Mouse (Mus musculus): ENCODE data around the gene Mrc2. TPM values are rescaled to one million over a fixed set of nuclear protein-coding genes. Genes with fewer than 3 reads are reported as not detected.

Gene Mrc2
- total and polyA plus RNA-seq, 3 experiments = under 0.01 to 0.10 (median 0.09) TPM

DNA sequence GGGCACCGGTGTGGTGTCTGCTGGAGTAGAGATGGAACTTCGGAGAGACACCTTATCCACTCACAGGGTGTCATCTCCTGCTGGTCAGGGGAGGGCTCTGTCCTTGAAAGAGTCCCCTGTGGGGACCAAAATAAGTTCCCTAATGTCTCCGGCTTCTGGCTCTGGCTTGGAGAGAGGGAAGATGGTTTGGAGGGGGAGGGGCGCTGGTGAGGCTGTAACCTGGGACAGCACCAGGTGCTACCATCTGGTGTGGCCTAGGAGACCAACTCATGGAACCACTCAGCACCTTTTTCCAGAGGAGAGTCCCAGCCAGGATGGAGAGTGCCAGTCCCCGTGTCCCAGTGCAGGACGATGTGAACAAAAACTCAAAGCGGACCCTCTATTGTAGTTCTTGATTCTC is 58.2 kb downstream of the Mrc2 start:
- no peak for DNase-seq (ENCODE audit: extremely low read depth)
- H3K4me2 ChIP-seq (ENCODE audit: insufficient read depth, low read depth, poor library complexity, severe bottlenecking) = no peak overlapping the region
- H3K9me3 ChIP-seq (replicated peaks; ENCODE audit: low read length) = no peaks in the 10 kb centered on the region
- dilution Hi-C loops (cut with MboI; ENCODE audit: extremely low pct_ligation_motif_present, extremely low pct_unique_long_range_greater_than_20kb, low sequenced_read_pairs) (no loop called here), in situ Hi-C loops (cut with MboI; ENCODE audit: low pct_ligation_motif_present, low pct_unique_long_range_greater_than_20kb, low sequenced_read_pairs) (no loop called here)
- no peaks in the 10 kb centered on the region for H3K79me2 ChIP-seq (replicated peaks; ENCODE audit: control insufficient read depth, extremely low read depth, insufficient read depth, poor library complexity, severe bottlenecking)
- no peaks in the 10 kb centered on the region for H3K27me3 ChIP-seq (replicated peaks)
- no peak overlapping the region for H3K27ac ChIP-seq (ENCODE audit: insufficient read depth, low read depth)
- no peak overlapping the region for H3K9ac ChIP-seq (ENCODE audit: insufficient read depth, low read depth)
- no peaks in the 10 kb centered on the region for H3K36me3 ChIP-seq (replicated peaks in 1 of 2; ENCODE audit: control insufficient read depth in 1 of 2, insufficient read depth in 1 of 2, low read length in 1 of 2)
- no peak overlapping the region for H3K4me3 ChIP-seq (replicated peaks in 1 of 3; ENCODE audit: low read depth in 2 of 3, low read length in 2 of 3, poor library complexity in 1 of 3)
- no peak for TF ChIP-seq SIN3A (IDR thresholded peaks at IDR 0.05; ENCODE audit: low read length)
- TF ChIP-seq ZKSCAN1 (IDR thresholded peaks at IDR 0.05; ENCODE audit: borderline replicate concordance, low read depth, low read length) = no peak
- TF ChIP-seq MAX (IDR thresholded peaks at IDR 0.05; ENCODE audit: low read length) = no peak
- peaks cover 9 to 24% of the 10 kb centered on the region in 2 experiments; a peak in 3 of 4 replicates for H3K4me1 ChIP-seq (ENCODE audit: control insufficient read depth in 1 of 2, insufficient read depth in 2 of 2)

DNA sequence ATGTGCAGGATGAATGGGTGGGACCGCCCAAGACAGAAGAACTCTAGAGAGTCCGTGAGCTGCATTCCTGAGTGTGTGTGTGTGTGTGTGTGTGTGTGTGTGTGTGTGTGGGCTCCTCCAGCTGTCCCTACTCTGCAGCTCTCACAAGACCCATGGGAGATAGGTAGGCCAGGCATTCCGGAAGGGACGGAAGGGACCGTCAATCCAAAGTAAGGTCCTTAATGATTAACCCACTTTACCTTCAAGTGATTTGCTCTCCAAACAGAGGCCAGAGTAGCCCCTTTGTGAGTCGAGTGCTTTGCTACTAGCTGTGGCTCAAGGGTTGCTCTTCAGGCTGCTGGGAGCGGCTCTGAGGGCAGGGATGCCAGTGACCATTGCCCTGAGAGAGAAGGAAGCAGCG is 59.7 kb downstream of the Mrc2 start:
- in situ Hi-C loops (cut with MboI; ENCODE audit: low pct_ligation_motif_present, low pct_unique_long_range_greater_than_20kb, low sequenced_read_pairs) = no loop called here
- Histone ChIP-seq H3K9me3 (replicated peaks; ENCODE audit: low read length) (no peaks in the 10 kb centered on the region), H3K27ac (ENCODE audit: insufficient read depth, low read depth) (no peak overlapping the region), H3K27me3 (replicated peaks) (no peaks in the 10 kb centered on the region), H3K9ac (ENCODE audit: insufficient read depth, low read depth) (no peak overlapping the region), H3K79me2 (replicated peaks; ENCODE audit: control insufficient read depth, extremely low read depth, insufficient read depth, poor library complexity, severe bottlenecking) (no peaks in the 10 kb centered on the region), H3K4me3 (replicated peaks in 1 of 3; ENCODE audit: low read depth in 2 of 3, low read length in 2 of 3, poor library complexity in 1 of 3) (no peak overlapping the region), H3K4me2 (ENCODE audit: insufficient read depth, low read depth, poor library complexity, severe bottlenecking) (no peak overlapping the region), H3K4me1 (ENCODE audit: control insufficient read depth in 1 of 2, insufficient read depth in 2 of 2) (peaks cover 9 to 23% of the 10 kb centered on the region in 2 experiments; a peak in 3 of 4 replicates), H3K36me3 (replicated peaks in 1 of 2; ENCODE audit: control insufficient read depth in 1 of 2, insufficient read depth in 1 of 2, low read length in 1 of 2) (no peaks in the 10 kb centered on the region)
- TF ChIP-seq IRF4 (IDR thresholded peaks at IDR 0.05; ENCODE audit: low read depth, low read length) (no peak), E2F4 (IDR thresholded peaks at IDR 0.05; ENCODE audit: insufficient replicate concordance, low read depth, low read length) (no peak), TBP (conservative IDR thresholded peaks at IDR 0.05; ENCODE audit: low read depth, low read length) (no peak), HCFC1 (IDR thresholded peaks at IDR 0.05; ENCODE audit: low read depth, low read length) (no peak), MXI1 (IDR thresholded peaks at IDR 0.05; ENCODE audit: low read depth, low read length) (no peak), EP300 (IDR thresholded peaks at IDR 0.05; ENCODE audit: low read length) (no peak)
- dilution Hi-C loops (cut with MboI; ENCODE audit: extremely low pct_ligation_motif_present, extremely low pct_unique_long_range_greater_than_20kb, low sequenced_read_pairs) = no loop called here
- no peak for DNase-seq (ENCODE audit: extremely low read depth)

DNA sequence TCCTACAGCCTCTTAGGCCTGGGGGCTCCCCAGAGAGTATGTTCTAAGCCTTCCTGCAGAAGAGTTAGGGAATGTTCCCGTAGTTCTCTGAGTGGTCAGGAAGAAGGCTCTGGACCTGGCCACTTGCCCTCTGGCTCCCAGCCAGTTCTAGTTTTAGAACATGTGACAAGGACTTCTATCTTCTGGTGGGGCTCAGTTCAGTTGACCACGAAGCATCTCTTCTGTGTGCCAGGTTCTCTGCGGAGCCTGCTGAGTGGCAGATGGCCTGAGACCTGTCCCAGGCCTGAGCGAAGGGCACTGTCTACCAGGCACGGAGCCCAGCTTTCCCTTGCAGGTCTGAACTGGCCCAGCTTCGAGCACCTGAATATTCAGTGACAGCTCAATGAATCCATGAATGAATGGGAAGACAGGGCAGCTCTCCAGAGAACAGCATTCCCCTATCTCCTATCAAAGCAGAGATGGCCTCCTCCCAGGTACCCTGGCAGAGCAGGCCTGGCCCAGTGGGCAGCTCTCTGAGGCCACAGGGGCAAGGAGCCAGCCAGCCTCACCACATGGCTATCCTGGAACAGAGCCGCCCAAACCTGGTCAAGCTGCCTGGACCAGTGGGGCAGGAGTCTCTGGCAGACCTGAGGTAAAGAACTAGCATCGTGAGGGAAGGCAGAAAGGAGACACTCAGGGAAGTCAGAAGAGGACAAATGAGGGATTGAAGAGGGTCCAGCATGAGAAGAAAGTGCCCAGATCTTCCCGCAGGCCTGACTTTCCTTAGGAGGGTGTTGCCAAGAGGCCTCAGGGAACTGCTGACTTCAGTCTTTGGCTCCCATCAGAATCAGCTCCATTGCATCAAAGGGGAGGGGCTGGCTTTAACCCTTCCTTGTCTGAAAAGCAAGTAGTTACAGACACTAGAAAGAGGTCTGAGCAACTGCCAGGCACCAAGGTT is 60.8 kb downstream of the Mrc2 start:
- dilution Hi-C loops (cut with MboI; ENCODE audit: extremely low pct_ligation_motif_present, extremely low pct_unique_long_range_greater_than_20kb, low sequenced_read_pairs) (no loop called here), in situ Hi-C loops (cut with MboI; ENCODE audit: low pct_ligation_motif_present, low pct_unique_long_range_greater_than_20kb, low sequenced_read_pairs) (no loop called here)
- no peaks in the 10 kb centered on the region for H3K79me2 ChIP-seq (replicated peaks; ENCODE audit: control insufficient read depth, extremely low read depth, insufficient read depth, poor library complexity, severe bottlenecking)
- H3K27ac ChIP-seq (ENCODE audit: insufficient read depth, low read depth) = no peak overlapping the region
- no peaks in the 10 kb centered on the region for H3K36me3 ChIP-seq (replicated peaks in 1 of 2; ENCODE audit: control insufficient read depth in 1 of 2, insufficient read depth in 1 of 2, low read length in 1 of 2)
- H3K4me3 ChIP-seq (replicated peaks in 1 of 3; ENCODE audit: low read depth in 2 of 3, low read length in 2 of 3, poor library complexity in 1 of 3) = no peak overlapping the region
- TF ChIP-seq GABPA (IDR thresholded peaks at IDR 0.05; ENCODE audit: insufficient replicate concordance, low read depth, low read length) (no peak), ELF1 (IDR thresholded peaks at IDR 0.05; ENCODE audit: low read depth, low read length) (no peak), UBTF (IDR thresholded peaks at IDR 0.05; ENCODE audit: low read depth, low read length) (no peak), MAFK (IDR thresholded peaks at IDR 0.05; ENCODE audit: insufficient replicate concordance, low read length) (no peak), BHLHE40 (IDR thresholded peaks at IDR 0.05; ENCODE audit: low read depth, low read length) (no peak), JUND (conservative IDR thresholded peaks at IDR 0.05; ENCODE audit: low read depth, low read length) (no peak), USF2 (conservative IDR thresholded peaks at IDR 0.05; ENCODE audit: low read depth, low read length) (no peak), RAD21 (IDR thresholded peaks at IDR 0.05; ENCODE audit: low read depth, low read length) (no peak), ETS1 (conservative IDR thresholded peaks at IDR 0.05; ENCODE audit: low read depth, low read length) (no peak), SIN3A (IDR thresholded peaks at IDR 0.05; ENCODE audit: low read length) (no peak), USF1 (IDR thresholded peaks at IDR 0.05; ENCODE audit: low read depth, low read length) (no peak), NELFE (IDR thresholded peaks at IDR 0.05; ENCODE audit: low read depth, low read length) (no peak), PAX5 (IDR thresholded peaks at IDR 0.05; ENCODE audit: low read length) (no peak), E2F4 (IDR thresholded peaks at IDR 0.05; ENCODE audit: insufficient replicate concordance, low read depth, low read length) (no peak), KAT2A (IDR thresholded peaks at IDR 0.05; ENCODE audit: insufficient replicate concordance, low read length) (no peak), POLR2A (IDR thresholded peaks at IDR 0.05; ENCODE audit: low read depth, low read length) (no peak), TBP (conservative IDR thresholded peaks at IDR 0.05; ENCODE audit: low read depth, low read length) (no peak), ZKSCAN1 (IDR thresholded peaks at IDR 0.05; ENCODE audit: borderline replicate concordance, low read depth, low read length) (no peak), MEF2A (IDR thresholded peaks at IDR 0.05; ENCODE audit: borderline replicate concordance, low read depth, low read length) (no peak)
- no peak overlapping the region for H3K9ac ChIP-seq (ENCODE audit: insufficient read depth, low read depth)
- H3K4me2 ChIP-seq (ENCODE audit: insufficient read depth, low read depth, poor library complexity, severe bottlenecking) = no peak overlapping the region
- DNase-seq (ENCODE audit: extremely low read depth) = no peak
- no peaks in the 10 kb centered on the region for H3K27me3 ChIP-seq (replicated peaks)
- peaks cover 3 to 13% of the 10 kb centered on the region in 2 experiments; a peak in 3 of 4 replicates for H3K4me1 ChIP-seq (ENCODE audit: control insufficient read depth in 1 of 2, insufficient read depth in 2 of 2)
- no peaks in the 10 kb centered on the region for H3K9me3 ChIP-seq (replicated peaks; ENCODE audit: low read length)
